Mouse (Mus musculus): Measurements from ENCODE around the gene Phf3.
"Not testable (repeated sequence)": the region's sequence is repeated elsewhere in the genome, so short reads cannot be mapped to it uniquely, and the experiment has no call there.

Gene Phf3

DNA sequence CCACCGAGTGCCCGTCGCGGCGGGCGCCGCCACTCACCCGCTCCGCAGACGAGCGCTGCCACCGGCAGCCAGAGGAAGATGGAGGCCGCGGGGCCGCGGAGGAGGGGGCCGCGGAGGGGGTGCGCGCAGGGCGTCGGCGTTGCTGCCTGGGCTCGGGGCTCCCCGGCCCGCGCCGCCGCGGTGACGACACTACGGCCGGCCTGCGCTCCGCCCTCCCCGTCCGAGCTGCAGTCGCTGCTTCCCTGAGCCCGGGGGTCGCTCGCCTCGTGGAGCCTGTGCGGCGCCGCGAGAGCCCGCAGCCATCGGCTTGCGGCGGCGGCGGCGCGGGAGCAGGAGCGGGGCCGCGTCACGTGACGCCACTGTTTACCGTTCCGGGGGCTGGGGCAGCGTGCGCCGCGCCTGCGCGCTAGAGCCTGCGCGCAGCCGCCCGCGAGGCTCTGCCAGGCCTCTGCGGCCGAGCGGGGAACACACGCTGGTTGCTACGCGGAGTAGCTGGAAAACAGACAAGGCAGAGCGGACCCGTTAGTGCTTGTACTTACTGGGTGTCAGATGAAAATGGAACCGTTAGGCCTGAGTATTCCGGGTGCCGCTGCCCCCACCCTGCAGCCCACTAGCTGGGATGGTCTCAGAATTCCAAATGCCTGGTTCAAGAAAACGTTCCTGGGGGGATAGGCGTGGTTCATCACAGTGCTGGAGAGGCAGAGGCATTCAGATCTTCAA lies at the start of gene Phf3:
TSS of gene Phf3 (minus strand) at position 381 of the 720 bp plus-strand sequence.
- peak; percentile 85 for DNase-seq (ENCODE audit: extremely low spot score, low spot score)

DNA sequence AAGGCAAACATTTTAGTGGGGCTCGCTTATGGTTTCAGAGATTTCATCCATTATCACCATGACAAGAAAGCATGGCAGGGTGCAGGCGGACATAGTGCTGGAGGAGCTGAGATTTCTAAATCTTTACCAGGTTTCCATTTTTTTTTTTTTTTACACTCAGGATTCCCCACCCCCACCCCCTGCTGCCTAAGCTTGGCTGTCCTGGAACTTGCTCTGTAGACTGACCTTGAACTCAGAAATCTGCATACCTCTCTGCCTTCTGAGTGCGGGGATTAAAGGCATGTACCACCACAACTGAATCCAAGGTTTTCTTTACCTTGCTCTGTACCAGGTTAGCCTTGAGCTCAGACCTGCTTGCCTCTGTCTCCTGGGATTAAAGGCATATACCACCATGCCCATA lies 48.5 kb upstream of the Phf3 start:
- no peak for DNase-seq (ENCODE audit: extremely low spot score, low spot score)

DNA sequence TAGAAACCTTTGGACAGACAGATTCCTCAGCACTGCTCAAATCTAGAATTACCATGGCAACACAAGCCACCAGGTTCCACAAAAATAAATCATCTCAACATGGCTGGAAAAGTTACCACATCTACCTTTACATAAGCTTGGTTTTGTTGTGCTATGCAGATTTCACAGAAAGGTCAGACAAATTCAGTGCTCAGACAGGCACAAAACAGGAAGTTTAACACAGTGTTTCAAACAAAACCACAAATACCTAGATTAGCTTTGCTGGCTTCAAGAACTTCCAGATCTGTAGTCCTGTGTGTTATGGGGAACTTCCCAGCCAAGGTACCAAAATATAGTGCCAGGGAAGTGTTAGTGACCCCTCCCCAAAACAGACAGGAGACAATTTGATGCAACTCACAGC lies 47.5 kb upstream of the Phf3 start:
- DNase-seq (ENCODE audit: extremely low spot score, low spot score), result no peak

DNA sequence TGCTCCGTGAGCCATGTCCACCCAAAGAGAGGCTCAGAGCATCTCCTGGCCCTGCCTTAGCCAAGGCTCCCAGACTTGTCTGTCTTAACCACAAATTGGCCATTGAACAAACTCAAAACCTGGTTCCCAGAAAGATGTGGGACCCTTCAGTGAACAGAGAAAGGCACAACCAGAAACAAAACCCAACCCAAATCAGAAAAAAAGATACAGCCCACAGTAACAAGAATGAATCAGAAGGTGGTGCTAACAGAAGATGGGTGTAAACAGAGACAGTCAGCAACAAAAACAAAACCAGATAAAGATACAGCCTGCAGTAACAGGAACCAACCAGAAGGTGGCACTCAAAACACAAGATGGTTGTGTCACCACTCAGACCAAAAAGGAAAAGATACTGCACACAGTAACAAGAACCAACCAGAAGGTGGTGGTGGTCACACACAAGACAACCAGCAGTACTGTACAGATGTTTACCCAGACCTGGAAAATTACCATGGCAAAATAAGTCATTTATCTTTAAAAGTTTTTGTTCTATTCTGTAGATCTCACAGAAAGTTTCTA lies 47.0 kb upstream of the Phf3 start:
- no peak for DNase-seq (ENCODE audit: extremely low spot score, low spot score)

DNA sequence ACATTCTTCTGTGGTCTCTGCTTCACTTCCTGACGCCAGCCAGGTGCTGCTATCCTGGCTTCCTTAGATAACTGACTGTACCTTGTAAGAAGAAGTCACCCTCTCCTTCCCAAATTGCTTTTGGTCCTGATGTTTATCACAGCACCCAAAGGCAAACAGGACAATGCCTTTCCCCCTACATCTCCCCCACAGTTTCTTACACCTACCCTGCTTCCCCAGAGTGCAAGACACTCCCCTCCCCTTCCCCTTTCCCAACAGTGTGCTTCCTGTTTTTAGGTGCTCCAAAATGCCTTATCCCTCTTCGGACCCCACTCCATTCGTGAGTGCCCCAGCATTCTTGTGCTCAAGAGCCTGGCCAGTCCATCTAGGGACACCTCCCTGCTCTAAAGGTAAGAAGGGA lies 36.5 kb upstream of the Phf3 start:
- DNase-seq (ENCODE audit: extremely low spot score, low spot score), result no peak

DNA sequence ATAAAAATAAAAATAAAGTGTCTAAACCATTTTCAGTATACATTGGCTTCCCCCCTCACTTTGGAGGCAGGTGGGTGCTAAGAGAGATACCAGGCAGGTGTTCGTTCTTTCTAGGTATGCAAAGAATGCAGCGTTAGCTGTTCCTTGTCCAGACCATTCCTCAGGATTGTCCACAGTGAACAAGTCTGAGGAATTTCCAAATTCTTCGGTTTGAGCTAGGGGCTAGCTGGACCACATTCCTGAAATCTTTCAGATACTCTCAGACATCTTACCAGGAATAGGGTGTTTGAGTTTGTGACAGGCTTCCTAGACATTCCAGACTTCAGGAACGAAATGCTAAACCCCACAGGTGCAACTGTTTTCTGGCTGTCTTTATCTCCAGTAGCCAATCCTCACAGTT lies 35.1 kb upstream of the Phf3 start:
- no peak for DNase-seq (ENCODE audit: extremely low spot score, low spot score)

DNA sequence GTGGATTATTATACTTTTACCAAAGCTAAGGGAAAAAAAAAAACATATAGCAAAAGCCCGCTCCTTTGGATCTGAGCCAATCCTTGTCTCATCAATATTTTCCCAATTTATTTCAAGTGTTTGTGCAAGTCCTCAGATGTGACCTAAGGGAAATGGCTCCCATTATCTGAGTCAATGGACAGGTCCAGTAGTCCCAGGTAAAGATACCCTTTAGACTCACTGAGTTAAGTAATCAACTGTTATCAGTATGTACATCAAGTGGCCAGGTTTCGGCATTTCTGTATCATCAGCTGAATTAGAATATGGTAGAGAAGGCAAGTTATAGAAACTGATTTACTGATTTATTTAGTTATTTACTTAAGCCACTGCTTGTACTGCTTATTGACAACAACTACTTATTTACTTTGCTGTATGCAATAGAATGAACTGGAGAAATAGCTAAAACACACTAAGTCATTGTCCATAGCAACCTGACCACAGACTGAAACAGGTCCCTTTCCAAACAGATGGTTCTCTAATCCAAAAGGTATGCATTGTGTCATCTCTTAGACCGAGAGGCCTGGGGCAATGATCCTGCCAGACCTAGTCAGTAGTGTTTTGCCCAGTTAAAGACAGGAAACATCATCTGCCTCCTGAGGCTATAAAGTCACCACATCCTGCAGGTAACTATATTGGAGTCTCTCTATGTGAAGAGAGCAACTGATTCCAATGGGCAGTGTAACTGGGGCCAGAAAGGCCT lies 29.9 kb upstream of the Phf3 start:
- DNase-seq (ENCODE audit: extremely low spot score, low spot score), result no peak

DNA sequence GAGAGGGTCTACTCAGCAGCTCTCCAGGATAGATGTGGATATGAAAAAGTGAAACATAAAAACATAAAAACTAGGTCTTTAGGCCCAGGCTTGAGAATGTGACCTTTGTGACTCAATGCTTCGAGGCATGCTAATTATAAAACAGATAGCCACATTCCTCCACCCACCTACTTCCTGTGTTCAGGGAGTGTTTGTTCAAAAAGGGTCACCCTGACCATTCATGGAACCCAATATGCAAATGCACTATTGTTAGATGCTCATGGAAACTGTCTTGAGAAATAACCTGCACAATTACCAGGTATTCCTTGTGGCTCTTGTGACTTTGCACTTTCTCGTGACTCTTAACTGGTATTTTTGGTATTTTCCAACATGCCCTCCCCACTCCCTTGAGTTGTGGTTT lies 25.0 kb upstream of the Phf3 start:
- no peak for DNase-seq (ENCODE audit: extremely low spot score, low spot score)

DNA sequence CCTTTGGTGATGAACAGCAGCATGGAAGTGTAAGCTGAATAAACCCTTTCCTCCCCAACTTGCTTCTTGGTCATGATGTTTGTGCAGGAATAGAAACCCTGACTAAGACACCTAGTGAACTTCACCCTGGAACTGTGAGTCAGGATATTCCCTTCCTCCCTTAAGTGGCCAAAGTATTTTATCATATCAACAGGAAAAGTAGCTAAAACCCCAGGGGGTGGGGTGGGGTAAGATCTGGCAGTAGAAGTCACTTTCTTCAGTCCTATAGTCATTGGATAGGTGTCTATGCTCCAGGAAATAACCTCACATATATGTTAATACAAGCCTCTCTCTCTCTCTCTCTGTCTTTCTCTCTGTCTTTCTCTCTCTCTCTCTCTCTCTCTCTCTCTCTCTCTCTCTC lies 21.6 kb upstream of the Phf3 start:
- not testable (repeated sequence) for DNase-seq (ENCODE audit: extremely low spot score, low spot score)

DNA sequence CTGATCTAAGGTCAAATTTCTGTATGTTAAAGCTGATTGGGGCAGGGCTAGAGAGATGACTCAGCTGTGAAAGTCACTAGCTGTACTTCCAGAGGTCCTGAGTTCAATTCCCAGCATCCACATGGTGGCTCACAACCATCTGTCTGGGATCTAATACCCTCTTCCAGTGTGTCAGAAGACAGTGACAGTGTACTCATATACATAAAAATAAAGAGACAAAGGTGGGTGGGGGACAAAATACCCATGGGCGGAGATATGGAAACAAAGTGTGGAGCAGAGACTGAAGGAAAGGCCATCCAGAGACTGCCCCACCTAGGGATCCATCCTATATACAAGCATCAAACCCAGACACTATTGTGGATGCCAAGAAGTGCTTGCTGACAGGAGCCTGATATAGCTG lies 10.1 kb upstream of the Phf3 start:
- DNase-seq (ENCODE audit: extremely low spot score, low spot score), result not testable (repeated sequence)

DNA sequence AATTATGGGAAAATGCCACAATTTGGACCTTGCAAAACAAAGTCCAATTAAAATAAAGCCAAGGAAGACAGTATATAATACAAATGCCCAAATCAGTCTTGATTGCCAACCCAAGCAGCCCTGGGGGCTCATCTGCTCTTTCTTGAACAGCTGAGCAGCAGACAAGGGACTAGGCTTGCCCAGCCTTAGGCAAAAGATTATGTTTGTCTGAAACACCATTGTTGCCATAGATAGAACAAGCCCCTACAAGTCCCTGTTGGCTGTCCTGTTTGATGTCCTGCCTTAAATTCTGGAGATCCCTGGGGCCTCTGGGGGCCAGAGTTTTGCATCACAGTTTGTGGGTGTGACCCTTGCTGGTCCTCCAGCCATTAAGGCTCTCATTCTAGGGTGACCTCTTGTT lies 2.0 kb upstream of the Phf3 start:
- DNase-seq (ENCODE audit: extremely low spot score, low spot score), result no peak

DNA sequence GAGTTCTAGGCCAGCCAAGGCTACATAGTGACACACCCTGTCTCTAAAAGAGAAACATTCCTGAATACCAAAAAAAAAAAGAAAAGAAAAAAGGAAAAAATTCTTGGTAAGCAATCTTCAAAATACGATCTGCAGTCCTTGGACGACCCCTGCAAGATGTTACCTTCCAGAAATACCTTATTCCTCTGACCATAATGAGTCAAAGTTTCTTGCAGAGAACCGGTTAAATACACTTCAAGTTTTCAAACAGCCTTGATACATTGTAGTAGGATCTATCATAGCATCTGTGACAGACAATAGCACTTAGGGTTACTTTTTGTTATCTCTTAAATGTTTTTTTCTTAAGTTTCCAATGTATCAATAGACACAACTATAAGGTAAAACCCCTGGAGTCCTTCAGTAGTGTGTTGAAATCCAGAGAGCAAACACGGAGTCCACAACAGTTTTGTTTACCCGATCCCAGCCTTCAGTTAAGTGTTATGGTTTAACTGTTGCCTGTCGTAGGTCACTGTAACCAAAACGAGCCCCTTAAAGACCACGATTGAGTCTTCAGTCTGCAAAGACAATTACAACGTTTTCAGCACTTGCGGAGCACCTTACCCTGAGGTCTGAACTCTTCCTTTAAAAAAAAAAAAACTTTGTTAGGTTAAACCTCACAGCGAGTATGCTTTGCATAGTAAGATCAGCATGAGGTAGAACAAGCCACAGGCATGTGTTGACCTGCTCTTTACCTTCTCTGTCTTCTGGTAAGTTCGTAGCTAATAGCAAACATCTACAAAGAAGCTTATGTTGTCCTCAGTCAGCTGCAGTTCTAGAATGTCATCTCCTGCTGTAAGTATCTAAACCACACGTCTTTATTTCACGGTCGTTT lies 775 bp upstream of the Phf3 start:
- no peak for DNase-seq (ENCODE audit: extremely low spot score, low spot score)

DNA sequence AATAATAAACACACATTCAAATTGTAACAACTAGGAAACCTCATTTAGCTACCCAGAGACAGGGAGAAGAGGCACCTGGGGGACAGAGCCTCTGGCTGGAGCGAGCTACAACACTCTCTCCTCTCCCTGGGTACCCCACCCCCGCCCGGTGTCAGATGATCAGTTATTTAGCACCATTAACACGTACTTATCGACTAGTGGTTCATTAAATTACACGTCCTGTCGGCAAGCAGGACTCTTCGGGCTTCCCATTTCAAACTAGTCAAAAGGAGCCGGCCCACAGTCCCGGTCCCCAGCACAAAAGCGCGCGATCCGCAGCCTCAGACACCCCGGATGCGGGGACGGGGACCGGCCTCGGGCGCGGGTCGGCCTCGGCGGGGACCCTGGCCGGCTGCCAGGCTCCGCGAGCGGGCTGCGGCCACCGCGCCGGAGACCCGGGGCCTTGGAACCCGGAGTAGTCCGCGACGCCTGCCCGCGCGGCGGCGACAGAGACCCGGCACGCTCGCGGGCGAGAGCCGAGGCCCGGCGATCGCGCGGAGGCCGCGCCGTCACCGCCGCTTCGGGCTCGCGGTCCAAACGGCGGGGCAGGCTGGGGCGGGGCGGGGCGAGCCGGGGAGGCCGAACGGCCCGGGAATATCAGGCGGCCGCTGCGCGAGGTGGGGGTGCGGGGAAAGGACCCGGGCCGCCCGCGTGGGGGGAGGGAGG lies 733 bp downstream of the Phf3 start:
- DNase-seq (ENCODE audit: extremely low spot score, low spot score), result peak; percentile 75

DNA sequence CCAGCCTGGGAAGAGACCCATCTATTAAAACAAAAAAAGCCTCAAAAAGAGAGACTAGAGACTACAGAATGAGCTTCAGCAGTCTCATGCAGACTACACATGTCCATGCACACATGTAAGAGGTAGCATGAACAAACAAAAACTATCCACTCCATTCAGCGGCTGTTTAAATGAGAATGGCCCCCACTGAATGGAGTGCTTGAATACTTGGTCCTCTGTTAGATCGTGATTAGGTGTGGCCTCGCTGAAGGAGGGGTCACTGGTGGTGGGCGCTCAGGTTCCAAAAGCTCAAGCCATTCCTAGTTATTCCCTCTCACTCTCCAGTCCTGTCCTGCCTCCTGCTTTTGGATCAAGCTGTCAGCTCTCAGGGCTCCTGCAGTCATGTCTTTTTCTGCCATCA lies 5.9 kb downstream of the Phf3 start:
- DNase-seq (ENCODE audit: extremely low spot score, low spot score), result no peak

DNA sequence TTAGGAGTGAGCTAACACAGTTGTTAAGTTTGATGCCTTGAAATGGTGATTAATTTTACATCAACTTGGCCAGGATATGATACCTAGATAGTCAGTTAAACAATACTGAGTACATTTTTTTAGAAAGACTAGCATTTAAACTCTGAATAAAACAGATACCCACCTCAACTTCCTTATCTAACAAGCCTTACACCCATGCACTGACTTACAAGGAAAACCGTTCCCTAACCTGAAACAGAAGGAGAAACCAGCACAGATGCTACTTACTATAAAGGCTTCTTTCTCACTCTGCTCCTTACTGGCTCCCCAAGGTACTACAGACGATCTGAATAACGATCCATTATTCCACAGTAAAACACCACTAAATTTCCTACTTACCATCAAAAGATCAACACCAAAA lies 21.2 kb downstream of the Phf3 start:
- DNase-seq (ENCODE audit: extremely low spot score, low spot score), result no peak

DNA sequence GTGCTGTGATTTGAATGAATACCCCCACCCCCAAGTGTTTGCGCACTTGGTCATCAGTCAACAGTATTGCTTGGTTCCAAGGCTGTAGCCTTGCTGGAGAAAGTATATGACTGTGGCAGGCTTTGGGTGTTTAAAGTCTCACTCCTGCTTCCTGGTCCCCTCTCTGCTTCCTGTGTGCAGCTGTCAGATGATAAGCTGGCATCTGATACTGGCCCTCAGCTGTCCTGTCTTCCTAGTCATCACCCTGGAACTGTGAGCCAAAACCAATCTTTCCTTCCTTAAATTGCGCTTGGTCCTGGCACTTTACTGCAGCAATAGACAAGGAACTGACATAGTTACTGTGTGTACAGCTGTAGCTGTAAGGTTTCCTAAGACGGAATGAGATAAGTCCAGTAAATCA lies 21.8 kb downstream of the Phf3 start:
- no peak for DNase-seq (ENCODE audit: extremely low spot score, low spot score)

DNA sequence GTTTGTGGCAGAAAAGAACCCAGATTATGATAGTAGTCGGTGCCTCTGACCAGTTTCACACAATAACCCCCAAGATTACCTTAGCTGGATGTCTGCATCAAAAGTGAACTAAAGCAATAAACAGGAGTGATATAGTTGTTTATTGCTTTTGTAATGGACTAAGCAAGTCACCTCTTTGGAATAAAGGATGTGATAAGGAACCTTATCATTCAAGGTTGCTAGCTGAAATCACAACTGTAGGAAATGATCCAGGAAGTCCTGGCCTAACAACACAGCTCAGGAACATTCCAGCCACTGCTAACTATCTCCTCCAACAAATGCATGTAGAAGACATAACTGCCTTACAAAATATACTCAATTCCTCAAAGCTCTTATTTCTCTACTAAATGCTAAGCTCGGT lies 22.8 kb downstream of the Phf3 start:
- DNase-seq (ENCODE audit: extremely low spot score, low spot score), result no peak

DNA sequence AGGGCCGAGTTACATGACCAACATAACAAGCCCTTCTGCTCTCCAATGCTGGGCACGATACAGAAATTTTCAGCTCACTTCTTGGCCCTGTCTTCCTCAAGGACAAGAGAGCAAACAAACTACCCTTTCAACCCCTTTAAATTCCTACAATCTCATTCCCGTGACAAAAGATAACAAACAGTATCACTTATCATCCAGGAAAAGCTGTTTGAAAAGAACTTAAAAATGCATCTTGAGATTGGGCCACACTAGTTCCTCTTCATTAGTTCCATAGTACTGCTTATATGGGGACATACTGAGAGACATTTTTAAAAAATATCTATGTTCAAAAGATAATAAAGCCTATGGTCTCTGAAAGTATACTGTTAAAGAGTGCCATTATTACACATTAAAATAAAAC lies 23.8 kb downstream of the Phf3 start:
- no peak for DNase-seq (ENCODE audit: extremely low spot score, low spot score)

DNA sequence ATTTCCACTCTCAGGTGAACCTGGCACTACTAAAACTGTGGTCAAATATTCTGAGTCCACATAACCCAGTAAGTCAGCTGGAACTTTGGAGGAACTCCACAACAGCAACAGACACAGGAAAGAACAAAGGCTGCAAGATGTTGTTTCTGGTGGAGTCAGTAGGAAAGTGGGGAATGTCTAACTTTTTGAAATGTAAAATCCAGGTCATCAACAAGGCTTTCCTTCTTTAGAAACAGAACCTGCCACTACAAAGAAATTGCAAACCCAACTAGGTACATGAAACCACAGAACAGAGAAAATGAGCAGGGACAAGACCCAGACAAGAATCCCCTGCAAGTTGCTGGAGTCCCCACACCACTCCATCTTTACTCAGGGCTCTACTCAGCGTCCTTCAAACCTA lies 26.0 kb downstream of the Phf3 start:
- DNase-seq (ENCODE audit: extremely low spot score, low spot score), result no peak

DNA sequence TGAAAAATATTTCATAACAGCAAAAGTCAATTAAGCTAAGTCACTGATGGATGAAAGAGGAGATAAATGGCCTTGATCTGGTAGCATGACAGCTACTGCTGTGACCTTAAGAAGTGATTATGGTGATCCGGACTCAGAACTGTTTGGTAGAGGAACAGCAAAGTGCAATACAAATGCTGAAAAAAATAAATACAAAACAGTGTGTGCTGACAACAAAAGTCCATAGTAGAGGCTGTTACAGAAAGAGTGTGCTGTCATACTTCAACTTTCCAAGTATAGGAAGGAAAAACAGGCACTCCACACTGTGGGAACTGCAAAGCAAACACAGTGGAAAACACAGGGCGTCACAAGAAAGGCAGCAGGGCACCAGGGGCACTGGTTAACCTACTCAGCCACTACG lies 34.1 kb downstream of the Phf3 start:
- no peak for DNase-seq (ENCODE audit: extremely low spot score, low spot score)

DNA sequence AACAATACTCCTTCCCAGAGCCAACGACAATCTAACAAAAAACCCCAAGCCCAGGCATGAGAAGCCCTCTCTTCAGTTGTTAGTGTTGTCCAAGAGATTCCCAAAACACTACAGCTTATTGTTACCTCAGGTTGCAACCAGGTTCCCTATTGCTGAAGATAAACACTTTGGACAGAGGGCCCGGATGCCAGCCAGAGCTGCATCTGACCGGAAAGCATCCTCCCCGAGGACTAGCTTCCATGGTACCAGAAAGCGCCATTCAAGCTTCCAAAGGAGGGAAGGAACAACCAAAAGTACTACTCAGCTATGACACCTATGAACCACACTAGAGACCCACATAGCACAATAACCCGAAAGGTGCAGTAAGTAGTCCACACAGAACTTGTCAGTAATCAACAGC lies 38.2 kb downstream of the Phf3 start:
- DNase-seq (ENCODE audit: extremely low spot score, low spot score), result no peak
